Mouse (Mus musculus): ENCODE results near the gene Olfr959.

The Olfr959 gene

GRCm38 (mm10) chr9:39575469-39575868, at the start of gene Olfr959:
Olfr959 (minus strand) TSS chr9:39575569.
- DNase-seq = no peak

GRCm38 (mm10) chr9:39624711-39625110, 49.3 kb upstream of the Olfr959 start:
- DNase-seq = no peak

- DNase-seq = no peak
Measured at GRCm38 (mm10) chr9:39623783-39624182, 48.4 kb upstream of the Olfr959 start.

DNA sequence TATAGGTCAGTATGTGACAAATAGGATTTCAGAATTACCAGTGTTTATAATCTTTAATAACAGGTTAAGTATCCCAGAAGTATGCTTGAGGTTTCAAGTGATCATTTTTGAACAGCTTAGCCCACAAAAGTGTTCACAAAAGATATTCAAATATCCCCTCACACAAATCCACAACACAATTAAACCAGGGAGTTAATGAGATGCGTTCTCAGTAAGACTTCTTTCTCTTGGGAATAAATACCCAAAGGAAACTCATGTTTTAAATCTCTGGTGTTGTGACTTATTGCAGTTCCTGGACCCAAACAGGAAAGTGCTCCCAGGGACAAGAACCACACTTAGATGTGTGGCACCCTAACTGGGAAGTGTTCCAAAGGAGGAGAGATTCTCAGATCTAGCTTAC, 45.7 kb upstream of the Olfr959 start, which contains the start of gene Olfr960:
Olfr960 (plus strand) TSS at position 301 of the 400 bp plus-strand sequence.
- no peak for DNase-seq

GRCm38 (mm10) chr9:39611953-39612352, 36.6 kb upstream of the Olfr959 start:
- DNase-seq = peak; percentile 31 to 45

DNA sequence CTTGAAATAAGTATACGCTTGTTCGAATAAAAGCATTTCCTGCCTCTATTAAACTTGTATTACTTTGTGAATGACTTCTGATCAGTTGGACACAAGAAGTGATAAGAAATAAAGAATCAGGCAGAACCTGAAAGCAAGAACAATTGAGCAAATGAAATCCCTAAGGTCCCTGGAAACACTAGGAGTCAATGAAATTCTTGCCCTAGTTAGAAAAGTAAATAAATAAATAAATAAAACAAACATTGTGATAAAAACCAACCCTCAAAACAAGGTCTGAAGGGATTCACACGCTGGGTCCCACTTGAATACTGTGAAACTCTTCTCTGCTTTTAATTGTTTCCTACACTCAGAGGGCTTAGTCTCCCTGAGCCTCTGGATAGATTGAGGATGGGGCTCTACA, 35.0 kb upstream of the Olfr959 start, which contains the start of gene Olfr148:
Olfr148 (plus strand) TSS at position 301 of the 400 bp plus-strand sequence.
- no peak for DNase-seq

- no peak for DNase-seq
Measured at GRCm38 (mm10) chr9:39608497-39608896, 33.1 kb upstream of the Olfr959 start.

DNA sequence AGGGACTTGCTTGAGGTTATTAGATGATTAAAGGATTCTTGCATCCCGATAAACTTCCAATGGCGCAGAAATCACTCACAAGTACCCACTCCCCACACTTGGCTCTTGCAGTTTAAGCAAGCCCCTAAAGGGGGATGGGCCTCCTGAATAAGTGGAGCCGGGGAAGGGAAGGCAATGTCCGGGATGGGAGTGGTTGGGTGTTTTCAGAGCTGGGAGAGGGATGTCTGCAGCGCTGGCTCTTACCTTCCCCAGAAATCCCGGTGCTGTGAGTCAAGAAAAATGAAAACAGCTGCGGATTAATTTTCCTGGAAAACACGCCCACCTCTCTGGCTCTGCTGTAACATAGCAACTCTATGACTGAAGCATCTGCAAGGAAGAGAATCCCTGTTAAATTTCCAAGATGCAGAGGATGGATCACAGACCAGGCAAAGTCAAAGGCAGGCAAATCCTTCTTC, 28.7 kb upstream of the Olfr959 start, which contains the start of gene AW551984:
AW551984 (minus strand) TSS at position 405 of the 455 bp plus-strand sequence.
- DNase-seq = peak; percentile 1

DNA sequence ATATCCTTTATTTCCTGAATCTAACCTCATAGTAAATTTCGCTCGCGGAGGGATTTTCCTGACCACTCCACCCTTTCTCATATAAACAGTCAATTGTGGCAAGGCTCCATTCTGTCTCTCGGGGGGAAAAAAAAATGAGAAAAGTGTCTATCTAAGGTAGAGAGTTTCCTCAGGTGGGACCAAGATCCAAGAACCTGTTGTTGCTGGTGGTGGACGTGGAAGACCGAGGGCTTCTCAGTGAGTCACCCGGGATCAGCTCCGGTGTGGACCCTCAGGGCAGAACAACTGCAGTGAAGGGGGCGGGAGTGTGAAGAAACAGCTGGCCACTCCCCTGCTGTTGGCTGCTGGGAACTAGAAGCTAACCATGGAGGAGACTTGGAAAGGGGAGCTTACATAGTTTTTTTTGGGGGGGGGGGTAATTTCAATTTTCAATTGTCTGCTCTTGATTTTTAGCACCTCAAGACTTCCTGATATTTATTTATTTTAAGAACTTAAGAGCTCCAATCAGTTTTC, 28.0 kb upstream of the Olfr959 start:
- peak; percentile 1 to 2 for DNase-seq

GRCm38 (mm10) chr9:39602536-39603332, 27.4 kb upstream of the Olfr959 start:
- peak; percentile 17 to 30 for DNase-seq

- no peak for DNase-seq
Measured at GRCm38 (mm10) chr9:39577050-39577449, 1.7 kb upstream of the Olfr959 start.

DNA sequence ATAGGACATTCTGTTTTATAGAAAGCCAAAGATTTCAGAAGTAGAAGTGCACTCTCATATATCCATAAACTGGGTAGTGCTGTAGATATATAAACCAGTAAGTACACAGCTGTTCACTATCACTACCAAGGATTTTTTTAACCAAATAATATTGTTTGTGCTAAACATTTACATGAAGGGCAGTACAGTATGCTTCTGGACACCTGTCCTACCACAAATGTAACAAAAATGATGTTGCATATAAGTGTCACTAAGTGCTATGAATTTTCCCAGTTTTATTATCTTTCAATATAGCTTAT, 17.1 kb downstream of the Olfr959 start:
- DNase-seq = no peak

DNA sequence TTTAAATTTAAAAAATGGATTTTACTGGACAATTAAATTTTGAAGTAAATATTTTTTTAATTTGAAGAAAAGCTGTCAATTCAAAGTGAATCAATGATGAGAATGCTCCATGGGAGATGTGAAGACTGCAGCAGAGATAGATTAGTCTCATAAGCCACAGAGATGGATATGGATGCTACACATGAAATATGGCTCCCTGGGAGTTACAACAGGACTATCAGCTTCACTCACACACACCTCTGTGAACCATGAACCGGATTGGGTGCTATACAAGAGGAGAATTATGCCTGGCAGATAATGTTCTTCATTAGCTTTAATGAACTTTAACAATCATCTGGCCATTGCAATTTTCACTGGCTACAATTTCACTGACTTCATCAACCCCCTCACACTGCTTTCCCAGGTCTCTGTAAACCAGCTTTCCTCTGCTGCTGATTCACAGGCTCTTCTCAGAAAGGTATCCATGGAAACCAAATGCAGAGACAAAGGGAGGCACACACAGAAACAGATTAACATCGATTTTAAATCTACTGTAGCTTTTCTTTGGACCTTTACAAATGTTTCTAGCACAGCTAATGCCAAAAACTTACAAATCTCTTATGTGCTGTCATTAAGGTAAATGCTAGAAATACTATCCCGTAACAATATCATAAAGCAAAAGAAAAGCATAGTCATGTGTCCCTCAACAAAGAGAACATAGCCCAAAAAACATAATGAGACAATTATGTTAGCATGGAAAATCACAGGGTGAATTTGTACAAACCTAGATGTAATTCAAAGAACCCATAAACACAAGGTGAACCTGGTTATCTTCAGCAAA, 17.6 kb downstream of the Olfr959 start:
- DNase-seq = no peak

GRCm38 (mm10) chr9:39553946-39554345, 21.4 kb downstream of the Olfr959 start, which contains the start of gene Olfr958:
Olfr958 (minus strand) TSS chr9:39554054.
- DNase-seq = peak; percentile 21 to 49

DNA sequence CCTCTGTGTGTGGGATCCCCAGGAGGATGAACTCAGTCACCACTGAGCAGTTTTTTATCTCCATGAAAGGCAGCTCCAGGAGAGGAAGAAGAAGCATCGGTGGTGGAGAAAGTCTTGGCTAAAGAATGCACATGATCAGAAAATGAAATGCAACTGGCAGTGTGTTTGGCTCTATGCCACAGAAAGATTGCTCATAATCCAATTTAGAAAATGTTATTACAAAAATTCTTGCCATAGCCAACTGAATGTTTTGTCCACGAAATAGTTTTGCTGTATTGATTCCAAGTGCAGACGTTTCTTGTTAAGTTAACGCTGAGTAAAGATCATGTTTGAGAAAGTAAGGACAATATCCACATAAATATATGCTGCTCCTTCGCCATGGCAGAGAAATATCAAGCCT, 24.6 kb downstream of the Olfr959 start:
- no peak for DNase-seq

GRCm38 (mm10) chr9:39523616-39524285, 51.6 kb downstream of the Olfr959 start:
- no peak for DNase-seq

Data from cerebellum, postnatal 14 days (tissue).